Mouse (Mus musculus): ENCODE measurements around the gene Tarbp2.

DNA sequence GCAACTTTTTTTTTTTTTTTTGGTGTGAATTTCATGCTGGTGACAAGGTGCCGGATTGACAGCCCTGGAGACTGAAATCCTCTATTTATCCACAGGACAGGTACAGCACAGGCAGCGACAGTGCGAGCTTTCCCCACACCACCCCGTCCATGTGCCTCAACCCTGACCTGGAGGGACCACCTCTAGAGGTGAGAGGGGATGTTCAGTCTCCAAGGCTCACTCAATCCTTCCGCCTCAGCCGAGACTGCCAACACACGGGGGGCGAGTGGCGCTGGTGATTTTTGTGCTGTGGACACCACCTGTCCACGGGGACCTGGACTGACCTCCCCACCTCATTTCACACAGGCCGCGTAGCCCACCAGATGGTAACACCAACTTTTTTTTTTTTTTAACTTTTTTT, 32.1 kb upstream of the Tarbp2 start:
- TF ChIP-seq CTCF (conservative IDR thresholded peaks at IDR 0.05; ENCODE audit: low read length) (no peak), POU5F1 (IDR thresholded peaks at IDR 0.05; ENCODE audit: borderline replicate concordance, low read length) (no peak)

Measured in E14TG2a.4 (cell line).